Mouse (Mus musculus): ENCODE measurements around the gene Tbl3. TPM values are rescaled to one million over a fixed set of nuclear protein-coding genes. Genes with fewer than 3 reads are reported as not detected.

The Tbl3 gene
- total and polyA plus RNA-seq, 2 experiments from 2014 or later = 30.1 to 42.2 TPM

DNA sequence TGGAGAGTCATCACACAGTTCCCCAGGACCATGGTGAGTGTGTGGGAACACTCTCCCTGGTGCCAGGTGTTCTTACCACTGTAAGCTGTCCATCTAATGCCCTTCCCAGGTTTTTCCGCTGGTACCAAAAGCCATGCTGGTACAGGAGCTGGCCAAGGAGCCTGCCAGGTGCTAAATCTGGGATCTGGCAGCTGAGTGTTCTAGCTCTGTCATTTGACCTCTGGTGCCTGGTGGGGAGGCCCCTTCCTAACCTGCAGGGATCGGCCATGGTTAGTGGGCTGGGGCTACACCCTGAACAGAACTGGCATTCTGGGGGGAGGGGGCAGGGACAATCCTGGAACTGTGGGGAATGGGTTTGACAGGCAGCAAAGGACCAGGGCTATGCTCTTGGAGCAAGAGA, 20.2 kb upstream of the Tbl3 start, which contains the start of gene Rpl3l:
TSS of gene Rpl3l (plus strand) at position 203 of the 400 bp plus-strand sequence.
- no peak within 1 kb of the TSS for H3K27ac ChIP-seq (ENCODE audit: low read depth)
- DNase-seq (ENCODE audit: low spot score) = no peak

DNA sequence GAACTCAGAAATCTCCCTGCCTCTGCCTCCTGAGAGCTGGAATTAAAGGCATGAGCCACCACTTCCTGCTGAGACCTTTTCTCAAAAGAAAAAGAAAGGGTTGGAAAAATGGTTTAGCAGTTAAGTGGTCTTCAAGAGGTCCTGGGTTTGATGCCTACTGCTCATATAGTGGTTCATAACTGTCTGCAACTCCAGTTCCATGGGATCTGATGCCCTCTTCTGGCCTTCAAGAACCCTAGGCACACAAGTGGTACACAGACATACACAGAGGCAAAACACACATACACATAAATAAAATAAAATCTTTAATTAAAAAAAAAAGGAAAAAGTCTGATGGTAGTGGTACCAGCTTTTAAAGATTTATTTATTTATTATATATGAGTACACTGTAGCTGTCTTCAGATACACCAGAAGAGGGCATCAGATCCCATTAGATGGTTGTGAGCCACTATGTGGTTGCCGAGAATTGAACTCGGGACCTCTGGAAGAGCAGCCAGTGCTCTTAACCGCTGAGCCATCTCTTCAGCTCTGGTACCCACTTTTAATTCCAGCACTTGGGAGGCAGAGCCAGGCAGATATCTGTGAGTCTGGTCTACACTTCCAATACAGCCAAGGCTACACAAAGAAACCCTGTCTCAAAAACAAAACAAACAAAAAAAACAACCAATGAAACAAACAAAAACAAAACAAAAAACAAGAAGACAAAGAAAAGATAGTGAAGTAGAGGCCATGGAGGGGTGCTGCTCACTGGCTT, 18.4 kb upstream of the Tbl3 start:
- ATAC-seq (ENCODE audit: insufficient read depth, low read depth) = no peak
- 72% methylated on average over 3 of the region's 3 CpGs for WGBS

More for the DNA sequence above, 20.2 kb upstream of the Tbl3 start, which contains the start of gene Rpl3l:
- no peak for ATAC-seq (ENCODE audit: insufficient read depth, low read depth)
- Histone ChIP-seq H3K27me3 (ENCODE audit: control insufficient read depth, insufficient read depth, low read length) (no peaks in the 10 kb centered on the region), H3K4me2 (ENCODE audit: low read depth, low read length) (no peak within 1 kb of the TSS), H3K36me3 (replicated peaks; ENCODE audit: control insufficient read depth, insufficient read depth, low read length) (peaks cover under 1% of the 10 kb centered on the region; the same call in 1 of the 2 replicates), H3K9me3 (replicated peaks; ENCODE audit: control insufficient read depth, low read length) (no peaks in the 10 kb centered on the region), H3K4me3 (ENCODE audit: low read depth, low read length) (no peak within 1 kb of the TSS), H3K9ac (replicated peaks; ENCODE audit: low read depth, low read length) (no peak within 1 kb of the TSS), H3K4me1 (ENCODE audit: control insufficient read depth, insufficient read depth) (peaks cover 23% of the 10 kb centered on the region)
- 54% methylated on average over 2 of the region's 2 CpGs for WGBS
- TF ChIP-seq EP300 (IDR thresholded peaks at IDR 0.05; ENCODE audit: low read depth) = no peak
- TF ChIP-seq CTCF (IDR thresholded peaks at IDR 0.05; ENCODE audit: low read depth) = no peak

DNA sequence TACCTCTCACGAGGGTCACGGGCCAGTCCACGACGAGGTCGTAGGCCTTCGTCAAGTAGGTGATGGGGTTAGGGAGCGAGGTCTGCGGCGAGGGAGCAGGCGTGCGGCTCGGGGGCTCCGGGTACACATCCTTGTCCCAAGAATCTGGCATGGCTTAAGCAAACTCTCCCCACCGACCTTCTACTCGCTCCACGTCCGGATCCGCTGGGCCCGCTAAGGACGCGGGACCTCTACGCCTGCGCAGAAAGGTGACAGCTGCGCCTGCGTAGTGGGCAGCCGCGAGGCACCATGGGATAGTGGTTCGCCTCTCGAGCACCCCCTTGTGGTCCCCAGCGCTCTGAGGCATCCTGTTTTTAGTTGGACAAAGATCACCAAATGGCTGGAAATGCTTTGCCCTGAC, 16.7 kb upstream of the Tbl3 start, which contains the start of gene Ndufb10:
TSS of gene Ndufb10 (minus strand) at position 295 of the 400 bp plus-strand sequence.
- Histone ChIP-seq H3K27ac (ENCODE audit: low read depth) (peak within 1 kb of the TSS; percentile 95), H3K4me1 (ENCODE audit: control insufficient read depth, insufficient read depth) (peaks cover 27% of the 10 kb centered on the region; the same call in 1 of the 2 replicates), H3K36me3 (replicated peaks; ENCODE audit: control insufficient read depth, insufficient read depth, low read length) (peaks cover 16% of the 10 kb centered on the region), H3K4me2 (ENCODE audit: low read depth, low read length) (peak within 1 kb of the TSS; percentile 76), H3K4me3 (ENCODE audit: low read depth, low read length) (peak within 1 kb of the TSS; percentile 91), H3K9me3 (replicated peaks; ENCODE audit: control insufficient read depth, low read length) (no peaks in the 10 kb centered on the region), H3K27me3 (ENCODE audit: control insufficient read depth, insufficient read depth, low read length) (no peaks in the 10 kb centered on the region), H3K9ac (replicated peaks; ENCODE audit: low read depth, low read length) (peak within 1 kb of the TSS; percentile 93)
- TF ChIP-seq CTCF (IDR thresholded peaks at IDR 0.05; ENCODE audit: low read depth) = peak; percentile 95
- TF ChIP-seq EP300 (IDR thresholded peaks at IDR 0.05; ENCODE audit: low read depth) = no peak
- under 1% methylated on average over 30 of the region's 30 CpGs for WGBS
- ATAC-seq (ENCODE audit: insufficient read depth, low read depth) (peak; percentile 77), DNase-seq (ENCODE audit: low spot score) (peak; percentile 93)

More for the DNA sequence above, 18.4 kb upstream of the Tbl3 start:
- Histone ChIP-seq H3K9ac (replicated peaks; ENCODE audit: low read depth, low read length) (no peak overlapping the region), H3K4me3 (ENCODE audit: low read depth, low read length) (no peak overlapping the region), H3K9me3 (replicated peaks; ENCODE audit: control insufficient read depth, low read length) (no peaks in the 10 kb centered on the region), H3K4me2 (ENCODE audit: low read depth, low read length) (no peak overlapping the region), H3K27ac (ENCODE audit: low read depth) (no peak overlapping the region), H3K4me1 (ENCODE audit: control insufficient read depth, insufficient read depth) (peaks cover 27% of the 10 kb centered on the region; the same call in 1 of the 2 replicates), H3K36me3 (replicated peaks; ENCODE audit: control insufficient read depth, insufficient read depth, low read length) (peaks cover 16% of the 10 kb centered on the region), H3K27me3 (ENCODE audit: control insufficient read depth, insufficient read depth, low read length) (no peaks in the 10 kb centered on the region)
- no peak for DNase-seq (ENCODE audit: low spot score)
- TF ChIP-seq EP300 (IDR thresholded peaks at IDR 0.05; ENCODE audit: low read depth) (no peak), CTCF (IDR thresholded peaks at IDR 0.05; ENCODE audit: low read depth) (no peak)

DNA sequence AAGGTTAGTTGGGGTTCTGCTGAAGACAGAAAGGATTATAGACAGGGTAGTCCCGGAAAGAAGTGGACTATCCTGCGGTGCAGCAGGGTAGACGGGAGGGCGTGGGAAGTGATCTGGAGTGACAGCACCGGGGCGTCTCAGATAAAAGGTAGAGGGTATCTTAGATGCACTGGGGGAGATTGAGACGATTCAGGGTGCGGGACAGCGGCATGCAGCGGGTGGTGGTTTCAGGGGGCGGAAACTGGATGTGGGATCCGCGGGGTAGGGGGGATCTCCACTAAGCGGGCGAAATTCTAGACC, 16.4 kb upstream of the Tbl3 start:
- no peaks in the 10 kb centered on the region for H3K9me3 ChIP-seq (replicated peaks; ENCODE audit: control insufficient read depth, low read length)
- H3K4me3 ChIP-seq (ENCODE audit: low read depth, low read length) = peak overlapping the region; percentile 91
- TF ChIP-seq CTCF (IDR thresholded peaks at IDR 0.05; ENCODE audit: low read depth) (no peak), EP300 (IDR thresholded peaks at IDR 0.05; ENCODE audit: low read depth) (no peak)
- peak overlapping the region; percentile 95 for H3K27ac ChIP-seq (ENCODE audit: low read depth)
- no peaks in the 10 kb centered on the region for H3K27me3 ChIP-seq (ENCODE audit: control insufficient read depth, insufficient read depth, low read length)
- no peak for DNase-seq (ENCODE audit: low spot score)
- H3K4me2 ChIP-seq (ENCODE audit: low read depth, low read length) = peak overlapping the region; percentile 76
- WGBS = 1% methylated on average over 15 of the region's 15 CpGs
- H3K9ac ChIP-seq (replicated peaks; ENCODE audit: low read depth, low read length) = peak overlapping the region; percentile 93
- peaks cover 27% of the 10 kb centered on the region; the same call in 1 of the 2 replicates for H3K4me1 ChIP-seq (ENCODE audit: control insufficient read depth, insufficient read depth)
- peak; percentile 7; the same call in 1 of the 2 replicates for ATAC-seq (ENCODE audit: insufficient read depth, low read depth)
- peaks cover 16% of the 10 kb centered on the region for H3K36me3 ChIP-seq (replicated peaks; ENCODE audit: control insufficient read depth, insufficient read depth, low read length)

DNA sequence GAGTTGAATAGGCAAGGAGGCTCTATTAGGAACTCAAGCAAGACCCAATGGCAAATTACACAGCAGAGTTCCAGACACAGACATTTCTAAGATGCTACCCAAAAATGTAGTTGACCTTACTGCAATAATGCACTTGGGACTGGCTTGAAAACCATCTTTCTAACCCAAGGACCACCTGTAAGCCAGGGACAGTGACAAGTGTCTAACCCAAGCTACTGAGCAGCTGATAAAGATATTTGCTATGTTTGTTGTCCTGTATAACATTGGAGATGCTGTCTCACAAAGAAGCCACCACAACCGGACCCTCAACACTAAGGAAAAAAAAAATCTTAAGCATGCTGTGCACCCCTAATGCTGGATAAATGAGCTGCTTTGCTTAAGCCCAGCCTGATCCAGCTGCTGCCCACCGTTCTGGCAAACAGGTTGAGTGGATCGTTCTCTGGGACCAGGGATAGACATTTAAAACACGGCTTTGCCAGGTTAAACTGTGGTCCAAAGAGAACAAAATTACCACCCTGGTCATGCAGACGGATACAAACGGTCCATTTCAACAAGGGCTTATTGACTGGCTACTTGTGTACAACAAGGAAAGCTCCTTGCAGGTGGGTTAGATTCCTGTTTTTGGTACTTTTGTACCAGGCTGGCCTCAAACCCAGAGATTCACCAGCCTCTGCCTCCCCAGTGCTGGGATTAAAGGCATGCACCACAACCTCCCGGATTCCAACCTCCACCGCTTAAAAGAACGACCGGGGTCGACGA, 15.8 kb upstream of the Tbl3 start:
- Histone ChIP-seq H3K4me1 (ENCODE audit: control insufficient read depth, insufficient read depth) (peaks cover 27% of the 10 kb centered on the region; the same call in 1 of the 2 replicates), H3K27ac (ENCODE audit: low read depth) (peak overlapping the region; percentile 95), H3K9me3 (replicated peaks; ENCODE audit: control insufficient read depth, low read length) (no peaks in the 10 kb centered on the region), H3K4me2 (ENCODE audit: low read depth, low read length) (peak overlapping the region; percentile 76), H3K4me3 (ENCODE audit: low read depth, low read length) (peak overlapping the region; percentile 91), H3K27me3 (ENCODE audit: control insufficient read depth, insufficient read depth, low read length) (no peaks in the 10 kb centered on the region), H3K9ac (replicated peaks; ENCODE audit: low read depth, low read length) (peak overlapping the region; percentile 93), H3K36me3 (replicated peaks; ENCODE audit: control insufficient read depth, insufficient read depth, low read length) (peaks cover 16% of the 10 kb centered on the region)
- TF ChIP-seq CTCF (IDR thresholded peaks at IDR 0.05; ENCODE audit: low read depth) (no peak), EP300 (IDR thresholded peaks at IDR 0.05; ENCODE audit: low read depth) (no peak)
- ATAC-seq (ENCODE audit: insufficient read depth, low read depth) (no peak), DNase-seq (ENCODE audit: low spot score) (no peak)
- WGBS = under 1% methylated on average over 12 of the region's 12 CpGs

Data from heart, postnatal 0 days (tissue).